Mouse (Mus musculus) limb, embryonic 11.5 days (tissue): ENCODE measurements at regions not wholly inside any gene's neighbourhood (a gene's known extent, or its start where the extent isn't known, plus 50 kb on each side); places are given as distances from the start of the nearest gene placed in this dataset.

Experiments
- ATAC-seq: fragments of 200-750 bp; cut with Nextera tagmentation; 2 replicates; pipeline ENCODE4 v1.8.0; 2017; ENCODE audit warnings: low read depth; ENCODE audit not compliant: insufficient number of reproducible peaks, low FRiP score, low TSS enrichment
- DNase-seq: peaks from one replicate; pipeline ENCODE4 v3.0.0-alpha.2; 2015; ENCODE audit warnings: low spot score
- H3K27ac ChIP-seq: fragments of 300-500 bp; sonication (generic); replicated peaks from 2 replicates; pipeline ENCODE4 v1.5.1; 2014; ENCODE audit warnings: low read depth, mild to moderate bottlenecking, low read length
- H3K27me3 ChIP-seq: fragments of 300-500 bp; sonication (generic); 2 replicates; pipeline ENCODE4 v1.6.1; 2014; ENCODE audit warnings: mild to moderate bottlenecking, low read length, mixed read lengths; ENCODE audit not compliant: control insufficient read depth, insufficient read depth
- H3K36me3 ChIP-seq: fragments of 300-500 bp; sonication (generic); 2 replicates; pipeline ENCODE4 v1.6.1; 2014; ENCODE audit warnings: mild to moderate bottlenecking, low read length, moderate library complexity, mixed read lengths; ENCODE audit not compliant: control insufficient read depth, insufficient read depth
- H3K4me1 ChIP-seq: fragments of 300-500 bp; sonication (generic); 2 replicates; pipeline ENCODE4 v1.6.1; 2014; ENCODE audit warnings: low read length, mixed read lengths; ENCODE audit not compliant: control insufficient read depth, insufficient read depth
- H3K4me2 ChIP-seq: fragments of 300-500 bp; sonication (generic); 2 replicates; pipeline ENCODE4 v1.6.1; 2014; ENCODE audit warnings: low read depth, mild to moderate bottlenecking, moderate library complexity; ENCODE audit not compliant: severe bottlenecking
- H3K4me3 ChIP-seq: fragments of 300-500 bp; sonication (generic); 2 replicates; pipeline ENCODE4 v1.5.1; 2014; ENCODE audit warnings: low read depth, low read length
- H3K9ac ChIP-seq: fragments of 300-500 bp; sonication (generic); 2 replicates; pipeline ENCODE4 v1.6.1; 2014; ENCODE audit warnings: mild to moderate bottlenecking, low read length
- H3K9me3 ChIP-seq: fragments of 300-500 bp; sonication (generic); 2 replicates; pipeline ENCODE4 v1.6.1; 2016; ENCODE audit warnings: low read length; ENCODE audit not compliant: control insufficient read depth
- WGBS: fragments of 180-500 bp; shearing (Covaris S2); extraction: QIAGEN DNeasy Blood & Tissue Kit; methylation state at CpG from one replicate; pipeline ENCODE4 v1.1.7; 2014; 5-methylcytosine and 5-hydroxymethylcytosine counted together

DNA sequence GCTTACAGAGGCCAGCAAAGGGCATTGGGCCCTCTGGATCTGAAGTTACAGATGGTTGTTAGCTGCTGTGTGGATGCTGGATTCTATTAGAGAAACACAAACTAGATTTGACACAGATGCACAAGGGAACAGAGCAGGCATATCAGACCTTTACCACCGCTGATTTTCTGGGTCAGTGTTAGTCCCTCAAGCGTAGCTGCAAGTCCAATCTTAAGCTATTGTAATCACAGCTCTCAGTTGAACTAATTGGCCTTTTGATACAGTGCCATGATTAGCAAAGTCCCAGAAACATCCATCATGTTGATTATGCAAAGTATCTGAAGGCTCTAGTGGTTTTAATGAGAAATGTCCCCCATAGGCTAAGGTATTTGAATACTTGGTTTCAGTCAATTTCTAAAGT lies 54.2 kb upstream of the Plppr5 start:
- H3K9me3 ChIP-seq: no peaks in the 10 kb centered on the region
- 61% methylated on average over 2 of the region's 2 CpGs for WGBS
- H3K4me2 ChIP-seq: no peak overlapping the region
- H3K9ac ChIP-seq: no peak overlapping the region
- no peaks in the 10 kb centered on the region for H3K36me3 ChIP-seq
- no peak overlapping the region for H3K27ac ChIP-seq
- no peak overlapping the region for H3K4me3 ChIP-seq
- no peaks in the 10 kb centered on the region for H3K27me3 ChIP-seq
- no peaks in the 10 kb centered on the region for H3K4me1 ChIP-seq
- ATAC-seq (no peak), DNase-seq (no peak)

- H3K27ac ChIP-seq: no peak overlapping the region
- DNase-seq (no peak), ATAC-seq (no peak)
- H3K4me2 ChIP-seq: no peak overlapping the region
- H3K4me3 ChIP-seq: no peak overlapping the region
- H3K9ac ChIP-seq: no peak overlapping the region
- no peaks in the 10 kb centered on the region for H3K36me3 ChIP-seq
- H3K27me3 ChIP-seq: no peaks in the 10 kb centered on the region
- no peaks in the 10 kb centered on the region for H3K9me3 ChIP-seq
- H3K4me1 ChIP-seq: no peaks in the 10 kb centered on the region
These were observed 66.5 kb upstream of the Plppr5 start for GRCm38 (mm10) chr3:117508090-117508489.

DNA sequence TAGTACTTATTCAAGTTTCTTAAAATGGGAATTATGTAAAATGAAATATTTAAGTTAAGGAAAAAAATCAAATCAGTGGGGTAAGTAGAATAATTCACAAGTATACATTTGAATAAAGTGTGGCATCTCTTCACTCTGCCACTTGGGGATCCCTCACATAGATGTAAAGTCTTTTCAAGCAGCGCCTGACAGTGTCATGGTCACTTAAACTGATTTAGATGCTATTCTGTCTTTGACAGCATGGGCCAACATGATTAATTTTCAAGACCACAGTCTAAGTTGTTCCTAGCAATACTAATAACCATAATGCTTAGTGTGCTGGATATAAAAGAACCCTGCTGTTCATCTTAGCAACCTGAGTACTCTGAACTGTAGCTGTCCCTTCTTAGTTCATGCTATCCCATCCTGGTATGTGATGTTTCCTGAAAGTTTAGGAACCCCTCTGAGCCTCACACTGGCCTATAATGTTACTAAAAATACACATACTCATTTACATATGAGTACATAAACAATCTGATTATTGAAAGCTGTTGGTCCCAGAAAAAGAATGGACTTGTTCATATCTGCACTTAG lies 68.4 kb upstream of the Plppr5 start:
- 85% methylated on average over 1 of the region's 1 CpGs for WGBS
- no peaks in the 10 kb centered on the region for H3K9me3 ChIP-seq
- H3K4me2 ChIP-seq: no peak overlapping the region
- no peaks in the 10 kb centered on the region for H3K27me3 ChIP-seq
- H3K4me3 ChIP-seq: no peak overlapping the region
- no peaks in the 10 kb centered on the region for H3K4me1 ChIP-seq
- no peak for DNase-seq
- H3K9ac ChIP-seq: no peak overlapping the region
- no peak overlapping the region for H3K27ac ChIP-seq
- no peaks in the 10 kb centered on the region for H3K36me3 ChIP-seq
- no peak for ATAC-seq

GRCm38 (mm10) chr3:117501107-117501506 lies 73.5 kb upstream of the Plppr5 start:
- no peaks in the 10 kb centered on the region for H3K9me3 ChIP-seq
- H3K36me3 ChIP-seq: no peaks in the 10 kb centered on the region
- no peak overlapping the region for H3K9ac ChIP-seq
- no peak overlapping the region for H3K27ac ChIP-seq
- no peaks in the 10 kb centered on the region for H3K27me3 ChIP-seq
- DNase-seq (no peak), ATAC-seq (no peak)
- 84% methylated on average over 5 of the region's 5 CpGs for WGBS
- no peak overlapping the region for H3K4me3 ChIP-seq
- H3K4me2 ChIP-seq: no peak overlapping the region
- H3K4me1 ChIP-seq: no peaks in the 10 kb centered on the region

- DNase-seq (peak; percentile 23), ATAC-seq (no peak)
- whole genome bisulfite sequencing: 87% methylated on average over 5 of the region's 5 CpGs
These were observed 76.3 kb upstream of the Plppr5 start for GRCm38 (mm10) chr3:117498138-117498897.

DNA sequence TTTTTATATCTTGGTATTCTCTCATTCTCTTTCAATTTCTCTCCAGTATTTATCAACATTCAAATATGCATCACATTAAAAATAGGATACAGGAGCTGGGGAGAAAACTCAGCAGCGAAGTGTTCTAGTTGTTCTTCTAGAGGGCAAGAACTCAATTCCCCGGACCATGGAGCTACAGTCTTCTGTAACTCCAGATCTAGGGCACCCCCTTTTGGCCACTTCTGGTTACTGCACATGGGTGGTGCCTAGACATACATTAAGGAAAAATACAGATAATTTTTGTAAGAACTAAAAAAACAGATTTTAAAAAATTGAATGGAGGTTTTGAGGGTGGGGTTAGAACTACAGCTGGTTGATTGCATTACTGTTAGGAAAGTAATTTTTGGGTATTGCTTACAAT lies 80.5 kb upstream of the Plppr5 start:
- Histone ChIP-seq H3K27ac (no peak overlapping the region), H3K4me1 (no peaks in the 10 kb centered on the region), H3K27me3 (no peaks in the 10 kb centered on the region), H3K9me3 (no peaks in the 10 kb centered on the region), H3K4me2 (no peak overlapping the region), H3K9ac (no peak overlapping the region), H3K36me3 (no peaks in the 10 kb centered on the region), H3K4me3 (no peak overlapping the region)
- 57% methylated on average over 2 of the region's 2 CpGs for WGBS
- DNase-seq (peak; percentile 53), ATAC-seq (no peak)

More at GRCm38 (mm10) chr3:117498138-117498897, 76.3 kb upstream of the Plppr5 start:
- Histone ChIP-seq H3K27ac (no peak overlapping the region), H3K4me2 (no peak overlapping the region), H3K9me3 (no peaks in the 10 kb centered on the region), H3K4me3 (no peak overlapping the region), H3K36me3 (no peaks in the 10 kb centered on the region), H3K4me1 (no peaks in the 10 kb centered on the region), H3K27me3 (no peaks in the 10 kb centered on the region), H3K9ac (no peak overlapping the region)

DNA sequence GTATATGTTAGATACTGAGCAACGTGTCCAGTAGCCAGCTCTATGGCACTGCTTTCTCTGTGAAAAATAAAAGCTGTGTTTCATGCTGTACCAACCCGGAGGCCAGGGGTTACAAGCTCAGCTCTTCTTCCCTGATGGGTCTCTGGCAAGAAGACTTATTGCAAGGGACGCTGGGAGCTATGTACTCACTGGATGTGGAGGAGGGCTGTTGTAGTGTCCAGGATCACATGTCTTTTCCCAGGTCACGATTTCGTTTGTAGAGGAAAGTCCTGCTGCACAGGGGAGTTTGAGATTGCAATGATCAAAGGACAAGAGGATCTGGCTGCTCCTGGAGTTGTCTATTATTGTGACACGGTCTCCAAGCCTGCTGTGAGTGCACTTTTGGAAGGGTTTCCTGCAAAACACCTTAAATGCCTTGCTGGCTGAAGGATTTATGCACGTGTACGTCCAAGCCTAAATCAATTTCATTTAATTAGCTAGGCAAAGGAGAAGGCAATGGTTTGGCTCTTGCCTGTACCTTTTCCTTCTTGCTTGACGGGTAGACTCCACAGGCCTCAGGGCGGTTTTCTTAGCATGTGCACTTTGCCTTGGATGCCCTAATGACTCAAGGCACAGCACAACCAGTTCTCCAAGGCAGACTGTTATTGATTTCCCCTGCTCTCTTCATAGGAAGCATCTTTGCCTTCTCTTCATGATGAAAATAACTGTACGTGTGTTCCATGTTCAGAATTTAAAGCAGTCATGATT lies 87.2 kb upstream of the Plppr5 start:
- no peak overlapping the region for H3K4me3 ChIP-seq
- WGBS: 58% methylated on average over 11 of the region's 11 CpGs
- no peaks in the 10 kb centered on the region for H3K4me1 ChIP-seq
- H3K27me3 ChIP-seq: no peaks in the 10 kb centered on the region
- no peak for DNase-seq
- no peaks in the 10 kb centered on the region for H3K9me3 ChIP-seq
- no peak overlapping the region for H3K9ac ChIP-seq
- H3K4me2 ChIP-seq: no peak overlapping the region
- H3K27ac ChIP-seq: no peak overlapping the region
- no peaks in the 10 kb centered on the region for H3K36me3 ChIP-seq
- ATAC-seq: no peak

DNA sequence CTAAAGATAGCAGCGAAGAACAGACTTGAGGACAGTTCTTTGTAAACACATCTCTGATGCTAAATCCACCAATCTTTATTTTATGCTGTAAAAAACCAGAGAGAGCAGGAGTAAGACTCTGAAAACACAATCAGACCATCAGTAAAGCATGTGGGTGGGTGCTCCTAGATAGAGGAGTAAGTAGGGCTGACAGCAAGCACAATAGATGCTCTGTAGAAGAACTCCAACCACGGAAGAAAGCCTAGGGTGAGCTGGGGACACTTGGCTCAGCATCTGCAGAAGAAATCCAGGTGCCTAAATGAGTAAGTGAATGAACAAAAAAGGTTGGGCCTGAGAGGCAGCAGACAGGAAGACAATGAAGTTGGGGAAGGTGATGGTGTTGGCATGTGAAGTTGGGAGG lies 88.3 kb upstream of the Plppr5 start:
- WGBS: 85% methylated on average over 2 of the region's 2 CpGs
- no peak overlapping the region for H3K4me3 ChIP-seq
- H3K27me3 ChIP-seq: no peaks in the 10 kb centered on the region
- H3K36me3 ChIP-seq: no peaks in the 10 kb centered on the region
- H3K27ac ChIP-seq: no peak overlapping the region
- H3K9ac ChIP-seq: no peak overlapping the region
- no peaks in the 10 kb centered on the region for H3K4me1 ChIP-seq
- no peak overlapping the region for H3K4me2 ChIP-seq
- no peak for ATAC-seq
- no peak for DNase-seq
- no peaks in the 10 kb centered on the region for H3K9me3 ChIP-seq
